Mouse (Mus musculus) CD4-positive helper T cell, adult 2 months (primary cell): ENCODE measurements at regions not wholly inside any gene's neighbourhood (a gene's known extent, or its start where the extent isn't known, plus 50 kb on each side); places are given as distances from the start of the nearest gene placed in this dataset.

ENCODE experiments used
- DNase-seq: peaks from one replicate; pipeline ENCODE4 v3.0.0-alpha.2; 2012; ENCODE audit warnings: low read depth, missing footprints, low spot score

DNA sequence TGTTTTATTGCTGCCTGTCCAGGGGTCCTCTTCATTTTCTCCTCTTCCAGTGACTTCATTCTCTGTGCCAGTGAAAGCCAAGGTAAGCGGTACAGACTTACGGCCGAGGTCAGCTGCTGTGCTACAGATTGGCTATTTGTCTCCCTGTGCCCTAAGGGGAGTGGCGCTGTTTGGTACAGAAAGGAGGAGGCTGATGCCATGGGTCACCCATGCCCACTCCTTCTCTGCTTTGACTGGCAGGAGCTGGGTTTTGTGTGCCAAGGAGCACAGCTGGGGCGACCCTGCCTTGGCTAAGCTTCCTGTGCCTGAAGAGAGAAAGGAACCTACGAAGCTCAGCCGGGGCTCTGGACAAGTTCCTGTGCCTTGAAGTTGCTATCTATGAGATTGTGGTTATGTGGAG lies 70.0 kb upstream of the Fggy start:
- DNase-seq, result no peak

DNA sequence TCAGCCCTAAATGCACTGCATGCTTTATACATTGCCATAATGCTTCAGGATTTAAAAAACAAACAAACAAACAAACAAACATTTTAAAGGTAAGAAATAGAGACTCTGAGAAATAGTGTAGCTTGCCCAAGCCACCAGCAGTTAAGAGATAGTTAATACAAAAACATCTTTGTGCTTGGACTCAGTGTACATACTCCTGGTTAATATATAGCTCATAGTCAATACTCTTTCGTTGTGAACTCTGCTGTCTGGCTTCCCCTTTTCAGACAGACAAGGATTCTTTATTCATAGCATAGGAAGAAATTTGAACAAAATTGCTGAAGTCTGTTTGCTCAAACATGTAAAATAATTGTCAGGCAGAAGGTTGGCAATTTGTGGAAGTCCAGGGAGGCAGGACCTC lies 69.3 kb upstream of the Fggy start:
- DNase-seq, result no peak

GRCm38 (mm10) chr4:95489059-95489458 lies 68.2 kb upstream of the Fggy start:
- DNase-seq, result no peak

- no peak for DNase-seq
Observed at GRCm38 (mm10) chr4:95500265-95500664, 57.0 kb upstream of the Fggy start.

- DNase-seq, result no peak
Observed at GRCm38 (mm10) chr4:95501164-95501563, 56.1 kb upstream of the Fggy start.

- no peak for DNase-seq
Observed at GRCm38 (mm10) chr4:95507141-95507945, 50.0 kb upstream of the Fggy start.
